Mouse (Mus musculus): ENCODE data around the gene Henmt1.

The Henmt1 gene

DNA sequence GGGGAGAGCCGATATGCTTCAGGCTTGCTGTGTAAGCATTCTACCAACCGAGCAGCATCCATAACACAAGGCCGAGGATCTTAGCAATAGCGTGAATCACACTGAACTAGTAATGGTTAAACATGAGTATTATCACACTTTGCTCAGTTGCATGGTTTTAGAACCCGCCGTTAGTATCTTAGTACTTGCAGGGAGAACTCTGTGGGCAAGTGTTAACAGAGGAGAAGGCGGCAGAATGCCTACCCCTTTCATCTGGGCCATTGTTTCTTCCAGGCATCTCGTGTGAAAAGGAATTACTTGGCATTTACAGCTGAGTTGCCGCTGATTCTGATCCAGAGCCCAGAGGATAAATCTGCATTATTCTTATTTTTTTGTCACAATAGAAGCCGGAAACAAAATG lies 1.3 kb downstream of the Henmt1 start:
- no peak for DNase-seq

DNA sequence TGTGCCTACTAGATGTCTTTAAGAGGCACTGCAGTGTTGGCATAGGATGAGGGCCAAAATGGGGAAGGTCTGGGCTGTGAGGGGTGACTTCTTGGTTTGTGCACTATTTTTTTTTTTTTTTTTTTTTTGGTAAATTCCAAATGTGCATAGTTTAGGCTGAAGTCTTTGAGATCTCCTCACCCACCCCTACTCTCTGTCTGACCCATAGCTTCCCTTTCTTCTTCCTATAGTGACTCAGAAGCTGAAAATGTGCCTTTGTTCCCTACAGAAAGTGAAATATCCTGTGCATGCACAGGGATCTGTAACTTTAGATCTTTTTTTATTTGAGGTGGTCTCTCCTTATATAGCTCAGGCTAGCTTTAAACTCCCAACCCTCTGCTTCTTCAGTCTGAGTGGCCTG lies 18.3 kb downstream of the Henmt1 start:
- no peak for DNase-seq

DNA sequence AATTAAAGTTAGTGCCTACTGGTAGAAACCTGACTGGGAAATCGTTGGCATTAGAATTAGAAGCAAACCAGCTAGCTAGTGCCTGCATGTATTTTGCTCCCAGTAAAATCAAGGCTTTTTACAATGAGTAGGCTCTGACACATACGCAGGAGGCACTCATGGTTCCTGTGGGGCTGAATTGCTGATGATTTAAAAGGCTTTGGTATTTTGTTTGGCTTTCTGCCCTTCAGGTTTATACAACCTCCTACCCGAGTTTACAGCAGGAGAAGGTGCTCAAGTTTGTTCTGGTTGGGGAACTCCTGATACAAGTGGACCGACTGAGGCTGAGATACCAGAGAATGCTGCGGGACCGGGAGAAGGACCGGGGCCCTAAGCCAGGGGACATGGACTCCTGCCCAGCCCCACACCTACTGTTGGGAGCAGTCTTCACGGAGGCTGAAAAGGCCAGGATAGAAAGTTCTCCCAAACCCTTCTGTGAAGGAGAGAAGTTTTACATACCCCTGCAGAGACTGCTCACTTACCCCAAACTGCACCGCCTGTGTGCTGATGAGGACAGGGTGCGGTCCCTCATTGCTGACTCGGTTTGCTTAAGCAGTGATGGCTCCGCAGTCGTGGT lies 20.1 kb downstream of the Henmt1 start:
- DNase-seq, result no peak

DNA sequence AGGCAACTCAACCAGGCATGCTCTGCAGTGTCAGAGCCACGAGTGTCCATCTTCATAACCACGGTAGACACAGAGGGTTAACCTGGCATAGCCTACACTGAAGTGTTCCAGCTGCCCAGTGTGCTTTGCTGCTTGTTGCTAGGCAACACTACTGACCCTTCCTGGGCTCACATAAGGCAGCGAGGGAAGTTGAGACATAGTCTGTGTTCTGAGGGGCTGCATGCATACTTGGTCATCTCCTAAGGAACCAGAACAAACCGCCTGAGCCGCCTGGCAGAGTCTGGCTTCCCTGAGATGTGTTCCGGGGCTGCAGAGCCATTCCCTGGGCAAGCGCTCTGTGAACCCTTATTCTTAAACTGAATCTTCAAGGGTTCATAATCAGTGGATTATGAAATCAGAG lies 21.6 kb downstream of the Henmt1 start:
- DNase-seq, result no peak

DNA sequence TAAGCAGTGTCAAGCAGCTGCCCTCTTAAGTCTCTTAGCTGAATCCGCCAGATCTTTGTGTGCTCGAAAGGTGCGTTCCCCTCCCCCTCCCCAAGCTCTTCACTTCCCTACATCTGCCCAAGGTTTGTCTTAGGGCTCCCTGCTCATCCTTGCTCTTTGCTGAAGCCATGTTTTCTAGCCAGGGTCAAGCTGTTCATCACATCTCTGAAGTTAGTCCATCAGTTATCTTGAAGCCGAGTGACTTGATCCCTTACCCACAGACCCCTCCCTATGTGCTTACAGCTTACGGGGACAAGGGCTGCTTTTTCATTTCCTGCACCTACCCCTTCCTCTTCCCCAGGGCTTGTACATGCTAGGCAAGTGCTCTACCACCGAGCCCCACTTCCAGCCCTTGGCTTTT lies 22.0 kb downstream of the Henmt1 start:
- DNase-seq, result no peak

DNA sequence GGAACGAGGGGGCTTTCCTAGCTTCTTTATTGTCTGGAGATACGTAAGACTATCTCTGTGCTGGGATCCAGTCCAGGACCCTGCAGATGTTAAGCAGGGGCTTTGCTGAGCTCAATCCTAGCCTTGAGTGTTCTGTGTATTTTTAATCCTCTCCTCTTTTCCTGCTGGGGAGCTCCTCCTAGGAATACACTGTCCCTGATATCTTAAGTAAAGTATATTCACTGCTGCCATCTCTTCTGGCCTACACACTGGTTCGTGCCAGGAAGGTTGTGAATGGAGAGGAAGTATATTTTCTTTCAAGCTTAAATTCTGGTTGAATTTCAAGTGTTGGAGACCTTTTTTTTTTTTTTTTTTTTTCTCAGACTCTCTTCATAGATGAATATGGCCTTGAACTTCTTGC lies 23.6 kb downstream of the Henmt1 start:
- DNase-seq, result no peak

DNA sequence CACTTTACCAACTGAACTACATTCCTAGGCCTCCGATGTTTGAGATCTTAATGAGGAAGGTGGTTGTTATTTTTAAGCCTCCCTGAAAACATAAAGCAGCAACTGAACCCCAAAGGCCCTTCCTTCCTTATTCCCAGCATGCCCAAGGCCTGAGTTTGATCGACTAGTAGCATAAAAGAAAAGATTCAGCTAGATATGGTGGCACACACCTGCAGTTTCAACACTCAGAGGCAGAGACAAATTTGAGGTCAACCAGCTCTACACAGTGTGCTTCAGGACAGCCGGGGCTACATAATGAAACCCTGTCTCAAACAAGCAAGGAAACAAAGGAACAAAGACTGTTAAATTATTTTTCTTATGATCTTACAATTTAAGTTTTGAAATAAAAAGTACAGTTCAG lies 24.1 kb downstream of the Henmt1 start:
- DNase-seq, result no peak

DNA sequence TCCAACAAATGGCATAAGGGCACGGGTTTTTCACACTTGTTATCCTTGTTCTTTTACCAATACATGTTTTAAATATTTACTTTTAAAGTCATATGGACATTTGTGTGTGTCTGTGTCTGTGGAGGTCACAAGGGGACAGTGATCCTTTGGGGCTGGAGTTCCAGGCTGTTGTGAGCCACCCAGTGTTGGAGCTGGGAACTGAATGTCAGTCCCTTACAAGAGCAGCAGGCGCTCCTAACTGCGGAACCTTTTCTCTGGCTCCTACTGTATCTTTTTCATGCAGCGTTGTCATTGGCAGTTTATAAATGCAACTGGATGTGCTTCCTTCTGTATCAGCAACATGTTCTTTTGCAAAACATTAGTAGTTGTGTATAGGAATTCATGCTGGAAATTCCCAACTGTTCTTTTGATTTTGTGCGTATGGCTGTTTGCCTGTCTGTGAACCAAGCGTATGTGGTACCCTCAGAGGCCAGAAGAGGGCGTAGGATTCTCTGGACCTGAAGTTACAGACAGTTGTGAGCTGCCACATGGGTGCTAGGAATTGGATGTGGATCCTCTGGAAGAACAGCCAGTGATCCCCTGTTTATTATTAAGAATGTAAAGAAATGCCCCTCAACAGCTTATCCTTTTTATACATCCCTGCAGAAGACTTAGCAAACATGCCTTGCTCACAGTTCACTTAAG lies 24.8 kb downstream of the Henmt1 start:
- no peak for DNase-seq

DNA sequence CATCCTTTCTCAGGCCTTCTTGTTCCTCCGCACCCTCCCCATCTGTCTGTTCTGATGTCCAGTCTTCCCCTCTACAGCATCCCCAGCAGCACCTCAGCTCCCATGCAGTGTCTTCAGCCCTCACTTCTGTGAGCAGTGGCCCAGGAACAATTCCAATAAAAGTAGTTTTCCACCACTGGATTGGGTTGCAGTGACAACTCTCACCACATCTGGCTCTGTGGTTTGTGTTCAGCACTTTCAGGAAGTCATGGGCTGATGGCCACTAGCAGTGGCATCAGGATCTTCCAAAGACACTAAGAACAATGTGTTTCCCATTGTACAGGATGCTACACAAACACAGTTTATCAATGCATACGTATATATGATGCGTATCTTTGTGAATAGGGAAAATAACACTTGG lies 26.4 kb downstream of the Henmt1 start:
- DNase-seq, result no peak

DNA sequence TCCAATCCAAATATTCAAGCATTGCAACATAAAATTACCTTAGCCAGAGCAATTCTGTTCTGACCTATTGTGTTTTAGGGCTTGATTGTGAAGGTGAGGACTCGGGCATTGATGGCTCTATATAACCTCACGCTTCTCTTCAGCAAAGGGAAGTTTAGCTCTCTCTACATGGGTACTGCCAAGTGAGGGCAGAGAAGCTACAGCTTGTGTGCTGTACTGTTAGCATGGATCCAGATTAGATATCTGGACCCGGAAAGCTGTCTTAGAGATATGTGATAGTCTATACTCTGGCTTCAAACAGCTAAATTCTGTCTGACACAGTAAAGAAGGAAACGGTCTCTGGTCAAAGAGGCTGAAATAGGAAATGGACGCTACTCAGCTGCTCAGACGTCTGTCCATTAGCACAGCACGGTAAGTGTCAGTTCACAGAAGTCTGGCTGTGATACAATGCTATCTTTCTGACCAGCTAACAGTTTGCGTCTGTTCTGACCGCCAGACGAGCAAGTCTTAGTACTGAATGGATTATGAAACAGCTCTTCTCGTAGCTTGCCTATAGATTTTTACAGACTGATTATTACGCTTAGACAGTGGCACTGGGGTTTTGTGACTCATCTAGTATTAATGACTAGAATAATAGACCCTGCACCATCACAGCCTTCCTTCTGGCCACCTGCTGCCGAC lies 34.4 kb downstream of the Henmt1 start:
- no peak for DNase-seq

DNA sequence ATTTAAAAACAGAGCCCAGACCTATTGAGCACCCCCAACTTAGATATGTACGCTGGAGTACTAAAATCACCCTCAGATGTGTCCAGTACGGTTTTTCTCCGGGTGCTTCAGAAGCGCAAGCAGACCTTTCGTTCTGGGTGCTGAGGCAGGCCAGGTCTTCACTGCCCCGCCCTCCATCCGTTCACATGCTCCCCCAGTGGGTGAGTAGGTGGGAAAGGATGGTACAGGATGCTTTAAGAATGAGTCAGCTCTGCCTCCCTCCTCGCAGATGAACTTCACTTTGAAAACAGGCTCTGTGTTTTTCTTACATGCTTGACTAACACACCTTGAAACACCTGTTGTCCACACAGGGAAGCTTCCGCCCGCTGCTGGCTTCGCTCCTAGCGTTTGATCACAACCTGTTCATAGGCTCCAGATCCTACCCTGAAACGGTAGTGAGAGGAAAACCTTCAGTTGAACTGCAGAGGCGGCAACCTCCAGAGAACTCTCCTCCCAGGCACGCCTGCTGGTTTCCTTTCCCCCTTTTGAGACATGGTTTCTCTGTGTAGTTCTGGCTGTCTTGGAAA lies 35.3 kb downstream of the Henmt1 start:
- no peak for DNase-seq

DNA sequence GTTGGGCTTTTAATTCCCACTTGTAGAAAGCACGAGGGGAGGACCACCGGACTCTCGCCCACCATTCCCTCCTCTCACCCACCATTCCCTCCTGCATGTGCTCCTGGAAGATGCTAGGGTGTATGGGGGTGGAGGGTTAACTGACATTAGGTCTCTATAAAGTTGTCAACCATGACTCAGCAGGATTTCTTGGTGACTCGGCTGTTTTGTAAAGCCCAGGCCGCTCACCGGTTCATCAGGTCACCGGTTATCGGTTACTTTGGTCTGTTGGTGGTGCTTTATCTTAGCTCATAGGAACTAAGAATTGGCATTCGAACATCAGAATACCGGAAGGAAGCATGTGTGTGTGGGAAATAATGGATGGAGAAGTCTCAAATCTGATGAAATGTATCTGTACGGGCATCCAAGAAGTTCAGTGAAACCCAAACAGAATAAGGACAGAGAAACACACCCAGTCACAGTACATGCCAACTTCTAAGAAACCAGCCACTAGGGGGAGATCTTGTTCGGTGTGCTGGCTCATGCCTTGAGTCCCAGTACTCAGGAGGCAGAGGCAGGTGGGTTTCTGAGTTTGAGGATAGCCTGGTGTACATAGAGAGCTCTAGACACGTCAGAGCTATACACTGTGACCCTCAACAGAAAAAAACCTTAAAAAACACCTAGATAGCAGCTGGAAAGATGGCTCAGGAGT lies 37.8 kb downstream of the Henmt1 start:
- peak in 1 of 2 experiments; percentile 14 for DNase-seq

DNA sequence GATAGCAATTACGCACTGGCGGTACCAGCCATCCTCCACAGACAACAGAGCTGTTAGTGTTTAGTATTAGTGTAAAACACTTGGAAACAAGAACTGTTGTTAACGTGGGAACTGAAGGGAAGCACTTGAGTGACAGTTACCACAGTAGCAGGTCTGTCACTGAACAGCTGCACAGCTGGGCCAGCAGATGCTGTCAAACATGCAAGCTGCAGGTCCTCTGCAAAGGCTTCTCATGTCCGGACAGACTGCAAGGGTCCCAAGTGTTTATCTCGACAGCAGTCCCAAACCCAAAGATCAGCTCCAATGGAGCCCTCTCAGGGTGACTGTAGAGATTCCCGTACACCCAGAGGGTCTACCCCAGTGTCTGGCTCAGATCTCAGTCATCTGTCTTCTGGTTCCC lies 42.3 kb downstream of the Henmt1 start:
- DNase-seq, result no peak

DNA sequence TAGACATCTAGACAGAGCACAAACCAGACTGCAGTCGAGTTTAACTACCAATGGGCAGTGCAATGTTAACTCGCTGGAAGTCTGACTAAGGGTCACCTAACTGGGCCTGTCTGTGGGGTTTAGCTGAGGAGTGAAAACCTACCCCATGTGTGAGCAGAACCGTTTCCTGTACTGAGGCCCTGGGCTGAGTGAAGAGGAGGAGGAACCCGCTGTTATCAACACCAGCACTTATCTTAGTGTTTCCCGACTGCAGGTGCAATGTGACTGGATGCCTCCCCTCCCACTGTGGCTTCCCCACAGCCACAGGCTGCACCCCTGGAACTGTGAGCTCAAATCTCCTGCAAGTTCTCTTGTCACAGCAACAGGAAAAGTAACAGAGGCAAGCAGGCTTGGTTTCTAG lies 44.3 kb downstream of the Henmt1 start:
- DNase-seq, result no peak

DNA sequence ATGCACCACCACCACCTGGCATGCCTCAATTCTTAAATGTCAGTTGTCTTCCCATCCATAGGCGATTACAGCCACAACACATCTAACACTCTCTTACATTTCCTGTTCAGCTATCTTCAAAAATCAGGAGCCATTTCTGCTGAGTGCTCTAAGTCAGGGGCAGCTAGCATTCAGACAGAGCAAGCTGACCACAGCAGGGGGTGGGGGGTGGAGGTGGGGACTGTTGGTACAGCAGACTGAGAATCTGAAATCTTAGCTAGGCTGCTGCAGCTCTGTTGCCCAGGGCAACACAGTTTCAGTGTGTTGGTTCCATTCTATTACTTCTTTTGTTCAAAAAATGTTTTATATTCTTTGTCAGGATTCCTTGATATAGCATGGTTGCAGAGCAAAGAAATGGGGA lies 46.9 kb downstream of the Henmt1 start:
- DNase-seq, result no peak

DNA sequence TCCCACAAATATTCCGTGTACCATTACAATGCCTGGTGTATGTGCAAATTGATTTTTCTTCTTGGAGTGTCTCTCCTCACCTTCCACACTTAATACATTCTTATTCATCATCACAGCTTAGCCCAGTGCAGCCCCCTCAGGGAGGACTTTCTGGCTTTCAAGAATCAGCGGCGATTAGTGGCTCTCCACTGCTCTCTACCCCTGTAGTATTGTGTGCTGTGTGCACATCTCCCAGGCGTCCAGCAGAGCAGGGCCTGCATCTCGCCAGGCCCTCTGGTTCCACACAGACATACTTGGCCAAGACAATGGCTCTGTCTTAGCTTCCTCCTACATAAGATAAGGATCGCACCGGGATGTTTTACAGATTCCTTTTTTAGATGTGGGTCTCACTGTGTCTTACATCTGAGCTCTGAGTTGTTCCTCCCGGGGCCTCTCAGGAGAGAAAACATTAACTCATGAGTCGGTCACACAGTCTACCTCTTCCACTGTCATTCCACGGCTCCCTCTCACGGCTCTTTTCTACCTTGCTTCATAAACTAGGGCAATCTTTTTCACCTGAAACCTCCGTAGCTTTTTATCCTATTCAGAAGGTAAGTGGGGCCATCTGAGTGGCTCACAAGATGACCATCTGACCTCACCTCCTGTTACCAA lies 47.5 kb downstream of the Henmt1 start:
- no peak for DNase-seq

DNA sequence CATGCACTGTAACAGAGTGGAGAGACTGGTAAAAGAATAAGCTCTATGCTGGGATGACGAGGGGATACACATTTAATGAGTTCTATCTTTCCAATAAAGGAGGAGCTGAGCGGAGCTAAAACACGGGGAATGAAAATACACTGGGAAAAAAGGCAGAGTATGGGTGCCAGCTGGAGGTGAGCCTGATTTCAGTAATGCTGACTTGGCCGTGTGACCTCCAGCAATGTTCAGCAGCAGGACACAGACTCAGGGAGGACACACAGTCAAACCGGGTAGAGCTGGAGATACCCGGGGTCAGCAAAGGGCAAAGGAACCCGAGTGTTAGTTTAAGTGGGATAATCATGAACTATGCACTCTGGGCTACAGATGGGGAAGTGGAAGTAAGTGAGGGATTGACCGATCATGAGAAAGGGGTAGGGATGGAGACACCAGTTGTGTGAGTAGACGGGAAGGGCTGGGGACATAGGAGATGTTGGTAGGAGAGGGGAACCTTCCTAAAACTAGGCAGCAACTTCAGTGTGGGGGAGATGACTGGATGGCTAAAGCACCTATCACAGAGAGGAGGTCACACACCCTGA lies 50.4 kb downstream of the Henmt1 start:
- no peak for DNase-seq

DNA sequence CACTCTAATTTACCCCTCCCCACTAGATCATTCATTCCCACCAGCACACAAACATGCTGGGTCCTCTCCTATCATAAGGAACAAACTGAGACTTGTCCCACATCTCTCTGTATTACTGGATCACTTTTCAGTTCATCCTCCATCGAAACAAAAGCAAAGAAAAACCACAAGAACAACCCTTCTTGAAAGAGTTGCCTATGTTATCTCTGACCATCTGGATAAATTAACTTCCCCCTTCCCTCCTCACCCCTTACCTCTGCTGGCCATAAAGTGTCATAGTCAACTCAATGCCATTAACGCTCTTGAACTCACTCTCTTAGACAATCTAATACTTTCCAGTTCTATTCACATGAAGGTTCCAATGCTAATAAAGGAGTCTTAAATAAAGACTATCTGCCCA lies 54.8 kb downstream of the Henmt1 start:
- DNase-seq, result no peak

DNA sequence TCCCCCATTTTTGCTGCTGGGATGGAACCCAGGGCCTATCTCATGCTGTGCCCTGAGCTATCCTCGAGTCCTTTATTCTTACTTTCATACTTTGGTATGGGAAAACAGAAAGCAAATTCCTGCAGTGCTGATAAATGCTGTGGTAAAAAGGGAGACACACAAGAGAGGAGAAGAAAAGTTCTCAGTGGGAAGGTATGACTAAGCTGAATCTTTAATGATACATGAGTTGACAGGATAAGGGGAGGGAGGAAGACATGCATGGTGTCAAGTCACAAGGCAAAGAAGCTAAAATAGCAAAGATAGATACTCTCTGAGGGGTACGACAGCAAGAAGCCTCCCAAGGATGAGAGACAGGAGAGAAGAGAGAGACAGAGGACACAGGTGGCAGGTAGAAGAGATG lies 55.7 kb downstream of the Henmt1 start:
- DNase-seq, result no peak

DNA sequence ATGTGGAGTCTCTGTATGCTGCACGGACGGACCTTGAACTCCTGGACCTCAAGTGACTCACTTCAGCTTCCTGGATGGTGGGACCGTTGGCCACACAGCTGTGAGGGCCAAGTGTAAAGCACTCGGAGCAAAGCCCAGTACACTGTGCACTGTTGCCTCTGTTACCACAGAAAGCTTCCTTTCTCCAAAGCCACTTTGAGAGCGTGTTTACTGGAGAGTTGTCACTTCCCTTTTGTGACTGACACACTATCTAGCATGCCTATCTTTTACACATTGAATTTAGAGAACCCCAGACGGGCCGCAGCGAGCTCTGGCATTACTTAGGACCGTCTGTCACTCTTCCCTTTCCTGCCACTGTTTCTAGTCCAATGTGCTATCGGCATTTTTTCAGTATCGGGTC lies 57.6 kb downstream of the Henmt1 start:
- DNase-seq, result no peak

DNA sequence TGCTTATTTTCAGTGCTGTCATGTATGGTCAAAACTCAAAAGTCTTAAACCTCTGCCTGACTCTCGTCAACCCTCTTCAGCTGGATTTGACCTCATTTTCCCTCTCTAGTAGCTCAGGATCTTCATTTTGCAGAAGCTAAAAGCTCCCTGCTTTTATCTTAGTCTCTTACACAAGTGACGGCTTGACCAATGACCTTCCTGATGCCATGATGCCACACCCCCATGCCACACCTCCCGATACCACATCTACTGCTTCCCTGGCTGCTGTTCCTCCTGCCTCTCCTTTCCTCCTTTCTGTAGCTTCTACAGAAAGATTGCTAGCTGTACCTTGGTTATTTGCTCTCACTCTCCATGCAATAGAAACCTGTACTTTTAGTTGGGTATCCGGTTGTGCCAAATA lies 58.1 kb downstream of the Henmt1 start:
- DNase-seq, result no peak

DNA sequence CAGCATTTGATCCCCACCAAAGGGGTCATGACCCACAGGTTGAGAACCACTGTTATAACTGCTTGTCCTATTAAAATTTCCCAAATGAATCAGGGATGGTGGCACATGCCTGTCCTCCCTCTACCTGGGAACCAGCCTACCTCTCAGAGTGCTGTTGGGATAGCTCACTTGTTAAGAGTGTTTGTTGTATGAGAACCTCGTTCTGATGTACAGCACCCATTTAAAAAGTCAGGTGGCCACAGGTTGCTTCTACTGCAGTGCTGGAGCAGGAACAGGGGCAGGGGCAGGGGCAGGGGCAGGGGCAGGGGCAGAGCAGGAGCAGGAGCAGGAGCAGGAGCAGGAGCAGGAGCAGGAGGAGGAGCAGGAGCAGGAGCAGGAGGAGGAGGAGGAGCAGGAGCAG lies 59.5 kb downstream of the Henmt1 start:
- no peak for DNase-seq

DNA sequence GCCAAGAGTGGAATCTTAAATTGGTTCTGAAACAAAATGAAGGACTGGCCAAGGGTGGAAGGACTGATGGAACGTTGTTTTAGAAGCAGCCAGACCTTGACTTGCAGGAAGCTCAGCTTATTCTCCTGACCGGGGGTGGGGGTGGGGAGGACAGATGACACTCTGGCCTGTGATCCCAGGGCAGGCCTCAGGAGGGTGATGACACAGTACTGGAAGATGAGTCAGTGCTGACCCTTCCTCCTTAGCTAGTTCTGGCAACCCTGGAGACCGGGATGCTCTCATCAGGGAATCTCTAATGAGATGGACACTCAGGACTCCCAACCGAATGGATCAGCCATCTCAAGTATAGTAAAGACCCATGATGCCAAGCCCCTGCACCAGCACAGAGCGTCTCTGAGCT lies 66.1 kb downstream of the Henmt1 start:
- DNase-seq, result no peak
